Mouse (Mus musculus) forebrain, postnatal 0 days (tissue): ENCODE data around the gene Aox1. TPM values are rescaled to one million over a fixed set of nuclear protein-coding genes. Genes with fewer than 3 reads are reported as not detected.
A peak's percentile ranks its signal among the peaks of the same experiment; 100 is the strongest.

Experiments used
- ATAC-seq: fragments of 200-750 bp; cut with Nextera tagmentation; 2 replicates; pipeline ENCODE4 v1.8.0; 2017; ENCODE audit warnings: mild to moderate bottlenecking, moderate library complexity
- DNase-seq: peaks from one replicate; pipeline ENCODE4 v3.0.0-alpha.2; 2015
- H3K27ac ChIP-seq: fragments of 300-500 bp; sonication (generic); 2 replicates; pipeline ENCODE4 v1.5.1; 2014; ENCODE audit warnings: low read depth, mild to moderate bottlenecking, antibody characterized with exemption, low read length, moderate library complexity, mixed read lengths
- H3K27me3 ChIP-seq: fragments of 300-500 bp; sonication (generic); 2 replicates; pipeline ENCODE4 v1.6.1; 2014; ENCODE audit warnings: mild to moderate bottlenecking, low read length, mixed read lengths; ENCODE audit not compliant: insufficient read depth
- H3K36me3 ChIP-seq: fragments of 300-500 bp; sonication (generic); 2 replicates; pipeline ENCODE4 v1.6.1; 2014; ENCODE audit warnings: mild to moderate bottlenecking, moderate library complexity; ENCODE audit not compliant: insufficient read depth
- H3K4me1 ChIP-seq: fragments of 300-500 bp; sonication (generic); 2 replicates; pipeline ENCODE4 v1.6.1; 2014; ENCODE audit warnings: antibody characterized with exemption; ENCODE audit not compliant: insufficient read depth
- H3K4me2 ChIP-seq: fragments of 300-500 bp; sonication (generic); 2 replicates; pipeline ENCODE4 v1.6.1; 2014; ENCODE audit warnings: low read depth, mild to moderate bottlenecking, moderate library complexity
- H3K4me3 ChIP-seq: fragments of 300-500 bp; sonication (generic); 2 replicates; pipeline ENCODE4 v1.5.1; 2014; ENCODE audit warnings: low read depth, low read length, mixed read lengths
- H3K9ac ChIP-seq: fragments of 300-500 bp; sonication (generic); 2 replicates; pipeline ENCODE4 v1.6.1; 2014; ENCODE audit warnings: mild to moderate bottlenecking
- H3K9me3 ChIP-seq: fragments of 300-500 bp; sonication (generic); 2 replicates; pipeline ENCODE4 v1.6.1; 2016; ENCODE audit warnings: low read length
- CTCF ChIP-seq: sonication (generic); IDR thresholded peaks from 2 replicates; pipeline ENCODE4 v1.5.1; 2016; ENCODE audit warnings: antibody characterized with exemption, control low read depth, low read depth
- WGBS: fragments of 180-500 bp; shearing (Covaris S2); extraction: QIAGEN DNeasy Blood & Tissue Kit; methylation state at CpG from one replicate; pipeline ENCODE4 v1.1.7; 2014; 5-methylcytosine and 5-hydroxymethylcytosine counted together
- polyA plus RNA-seq: library from polyadenylated mRNA; unstranded; fragments of >200 nt; fragmentation: Nextera tagmentation; extraction: Ambion mirVana; gene quantifications from 2 replicates; pipeline ENCODE4 v1.2.1, GENCODE M21; 2015
- total RNA-seq: library from RNA; depleted of rRNA; stranded (reverse); fragments of >200 nt; gene quantifications from 2 replicates; pipeline ENCODE4 v1.2.3, GENCODE M21; 2014

Gene Aox1
- total and polyA plus RNA-seq, 2 experiments from 2014 or later = 0.38 to 0.90 TPM

- ATAC-seq (no peak), DNase-seq (no peak)
- H3K9me3 ChIP-seq = no peaks in the 10 kb centered on the region
- no peaks in the 10 kb centered on the region for H3K27me3 ChIP-seq
- H3K27ac ChIP-seq = no peak overlapping the region
- no peaks in the 10 kb centered on the region for H3K4me1 ChIP-seq
- no peaks in the 10 kb centered on the region for H3K36me3 ChIP-seq
- 91% methylated on average over 5 of the region's 5 CpGs for WGBS
- no peak overlapping the region for H3K4me2 ChIP-seq
- TF ChIP-seq CTCF = no peak
- no peak overlapping the region for H3K9ac ChIP-seq
- no peak overlapping the region for H3K4me3 ChIP-seq
Measured at GRCm38 (mm10) chr1:58065151-58065550, 35.4 kb downstream of the Aox1 start.

- WGBS = 48% methylated on average over 3 of the region's 3 CpGs
- H3K27ac ChIP-seq = no peak overlapping the region
- no peak for DNase-seq
- no peak overlapping the region for H3K4me3 ChIP-seq
- no peaks in the 10 kb centered on the region for H3K4me1 ChIP-seq
- TF ChIP-seq CTCF = no peak
- H3K9ac ChIP-seq = no peak overlapping the region
- H3K36me3 ChIP-seq = no peaks in the 10 kb centered on the region
- H3K4me2 ChIP-seq = no peak overlapping the region
- ATAC-seq = no peak
- H3K9me3 ChIP-seq = no peaks in the 10 kb centered on the region
- H3K27me3 ChIP-seq = no peaks in the 10 kb centered on the region
Measured at GRCm38 (mm10) chr1:58065606-58066005, 35.9 kb downstream of the Aox1 start.

GRCm38 (mm10) chr1:58069181-58069580 lies 39.5 kb downstream of the Aox1 start:
- Histone ChIP-seq H3K4me3 (no peak overlapping the region), H3K36me3 (no peaks in the 10 kb centered on the region), H3K9me3 (no peaks in the 10 kb centered on the region), H3K4me2 (no peak overlapping the region), H3K27me3 (no peaks in the 10 kb centered on the region), H3K4me1 (no peaks in the 10 kb centered on the region), H3K9ac (no peak overlapping the region), H3K27ac (no peak overlapping the region)
- ATAC-seq (no peak), DNase-seq (no peak)
- TF ChIP-seq CTCF = no peak
- WGBS = 87% methylated on average over 6 of the region's 6 CpGs

GRCm38 (mm10) chr1:58070091-58070490 lies 40.4 kb downstream of the Aox1 start:
- Histone ChIP-seq H3K4me3 (no peak overlapping the region), H3K9ac (no peak overlapping the region), H3K27ac (no peak overlapping the region), H3K27me3 (no peaks in the 10 kb centered on the region), H3K4me2 (no peak overlapping the region), H3K4me1 (no peaks in the 10 kb centered on the region), H3K36me3 (no peaks in the 10 kb centered on the region), H3K9me3 (no peaks in the 10 kb centered on the region)
- WGBS = 84% methylated on average over 11 of the region's 11 CpGs
- TF ChIP-seq CTCF = no peak
- DNase-seq (peak; percentile 37), ATAC-seq (peak; percentile 87)

- Histone ChIP-seq H3K4me3 (no peak overlapping the region), H3K4me2 (no peak overlapping the region), H3K27ac (no peak overlapping the region), H3K36me3 (no peaks in the 10 kb centered on the region), H3K9me3 (no peaks in the 10 kb centered on the region), H3K9ac (no peak overlapping the region), H3K4me1 (no peaks in the 10 kb centered on the region), H3K27me3 (no peaks in the 10 kb centered on the region)
- WGBS = 81% methylated on average over 9 of the region's 9 CpGs
- DNase-seq (no peak), ATAC-seq (no peak)
- no peak for TF ChIP-seq CTCF
Measured at GRCm38 (mm10) chr1:58071006-58071405, 41.3 kb downstream of the Aox1 start.

- no peak for TF ChIP-seq CTCF
- no peak overlapping the region for H3K9ac ChIP-seq
- no peaks in the 10 kb centered on the region for H3K27me3 ChIP-seq
- H3K9me3 ChIP-seq = no peaks in the 10 kb centered on the region
- DNase-seq (no peak), ATAC-seq (no peak)
- no peaks in the 10 kb centered on the region for H3K36me3 ChIP-seq
- H3K4me3 ChIP-seq = no peak overlapping the region
- no peak overlapping the region for H3K27ac ChIP-seq
- H3K4me1 ChIP-seq = no peaks in the 10 kb centered on the region
- WGBS = 84% methylated on average over 1 of the region's 1 CpGs
- H3K4me2 ChIP-seq = no peak overlapping the region
Measured at GRCm38 (mm10) chr1:58071509-58071908, 41.8 kb downstream of the Aox1 start.

GRCm38 (mm10) chr1:58072416-58072815 lies 42.7 kb downstream of the Aox1 start:
- no peak overlapping the region for H3K4me2 ChIP-seq
- DNase-seq = no peak

More at GRCm38 (mm10) chr1:58072416-58072815, 42.7 kb downstream of the Aox1 start:
- no peak overlapping the region for H3K4me3 ChIP-seq
- no peaks in the 10 kb centered on the region for H3K9me3 ChIP-seq
- H3K9ac ChIP-seq = no peak overlapping the region
- 84% methylated on average over 2 of the region's 2 CpGs for WGBS
- H3K4me1 ChIP-seq = no peaks in the 10 kb centered on the region
- H3K36me3 ChIP-seq = no peaks in the 10 kb centered on the region
- no peaks in the 10 kb centered on the region for H3K27me3 ChIP-seq
- no peak overlapping the region for H3K27ac ChIP-seq
- no peak for ATAC-seq
- no peak for TF ChIP-seq CTCF
